Mouse (Mus musculus) hematopoietic stem cell, adult 5-6 weeks (primary cell): Measurements from ENCODE around the gene Mgp. TPM values are rescaled to one million over a fixed set of nuclear protein-coding genes. Genes with fewer than 3 reads are reported as not detected.
A peak's percentile ranks its signal among the peaks of the same experiment; 100 is the strongest.

Experiments
- ATAC-seq, 2 experiments: fragments of 125-278 bp in 1 of 2; replicated peaks in 1 of 2; 2 replicates each; pipeline ENCODE4 v1.8.0; 2016 to 2017; ENCODE audit warnings: inconsistent platforms in 2 of 2, mild to moderate bottlenecking in 2 of 2, moderate number of reproducible peaks in 2 of 2, low read depth in 1 of 2, moderate TSS enrichment in 1 of 2; ENCODE audit not compliant: low FRiP score in 2 of 2, poor library complexity in 2 of 2, severe bottlenecking in 2 of 2, insufficient read depth in 1 of 2, low TSS enrichment in 1 of 2
- total RNA-seq: library from RNA; stranded (forward); fragments of 172-1452, 232-1000 nt; gene quantifications from 2 replicates; pipeline ENCODE4 v1.2.3, GENCODE M21; 2017

Mgp gene
- total RNA-seq, 1 experiment from 2014 or later = not detected

DNA sequence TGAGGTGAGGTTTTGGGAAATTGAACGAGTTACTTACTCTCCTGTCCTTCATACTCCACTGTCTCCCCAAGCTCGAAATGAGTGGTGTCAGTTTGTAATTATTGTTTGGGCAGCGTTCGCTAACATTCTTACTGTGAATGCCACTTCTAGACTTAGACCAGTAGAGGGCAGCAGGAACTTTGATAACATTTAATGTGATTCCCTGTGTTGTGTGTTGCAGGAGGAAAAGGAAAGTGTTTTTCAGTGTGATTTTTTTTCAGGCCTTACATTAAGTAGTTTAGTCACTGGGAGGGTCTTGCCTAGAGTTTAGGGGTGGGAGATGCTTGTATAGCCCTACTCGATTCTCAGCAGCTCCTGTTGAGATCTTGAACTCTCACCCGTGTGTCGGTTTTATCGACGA, 14.6 kb downstream of the Mgp start:
- ATAC-seq = peak; percentile 27 to 54; a peak in 2 of 4 replicates

DNA sequence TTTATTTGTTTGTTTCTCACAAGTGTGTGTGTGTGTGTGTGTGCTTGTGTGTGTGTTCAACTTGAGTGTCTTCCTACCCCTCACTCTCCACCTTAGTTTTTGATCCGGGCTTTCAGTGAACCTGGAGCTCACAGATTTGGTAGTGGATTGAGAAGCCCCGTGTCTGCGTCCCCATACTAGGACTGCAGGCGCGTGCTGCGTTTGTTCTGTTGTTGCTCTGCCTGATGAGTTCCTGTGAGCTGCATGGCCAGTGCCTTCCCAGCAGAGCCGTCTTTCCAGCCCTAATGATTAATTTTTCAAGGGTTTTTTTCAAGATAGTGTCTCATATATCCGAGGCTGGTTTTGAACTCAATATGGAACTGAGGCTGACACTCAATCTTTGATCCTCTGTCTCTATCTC, 17.2 kb downstream of the Mgp start:
- no peak for ATAC-seq

DNA sequence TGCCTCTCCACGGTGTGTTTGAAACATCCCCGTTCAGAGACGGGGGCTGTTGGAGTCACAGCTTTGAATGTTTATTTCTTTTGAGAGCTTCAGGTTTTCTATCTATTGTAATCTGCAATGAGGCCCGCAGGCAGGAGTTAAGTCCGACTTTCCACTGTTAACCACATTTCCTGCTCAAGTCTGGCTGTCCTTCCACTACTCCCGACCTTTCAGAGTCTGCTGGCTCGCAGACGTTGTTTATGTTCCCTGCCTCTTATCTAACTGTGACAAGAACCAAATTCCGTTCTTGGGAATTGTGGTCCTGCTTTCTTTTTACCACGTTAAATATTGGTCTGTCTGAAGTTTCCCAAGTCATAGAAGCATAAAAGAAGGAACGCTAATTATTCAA, 17.8 kb downstream of the Mgp start:
- peak; percentile 6 to 12; a peak in 2 of 4 replicates for ATAC-seq

DNA sequence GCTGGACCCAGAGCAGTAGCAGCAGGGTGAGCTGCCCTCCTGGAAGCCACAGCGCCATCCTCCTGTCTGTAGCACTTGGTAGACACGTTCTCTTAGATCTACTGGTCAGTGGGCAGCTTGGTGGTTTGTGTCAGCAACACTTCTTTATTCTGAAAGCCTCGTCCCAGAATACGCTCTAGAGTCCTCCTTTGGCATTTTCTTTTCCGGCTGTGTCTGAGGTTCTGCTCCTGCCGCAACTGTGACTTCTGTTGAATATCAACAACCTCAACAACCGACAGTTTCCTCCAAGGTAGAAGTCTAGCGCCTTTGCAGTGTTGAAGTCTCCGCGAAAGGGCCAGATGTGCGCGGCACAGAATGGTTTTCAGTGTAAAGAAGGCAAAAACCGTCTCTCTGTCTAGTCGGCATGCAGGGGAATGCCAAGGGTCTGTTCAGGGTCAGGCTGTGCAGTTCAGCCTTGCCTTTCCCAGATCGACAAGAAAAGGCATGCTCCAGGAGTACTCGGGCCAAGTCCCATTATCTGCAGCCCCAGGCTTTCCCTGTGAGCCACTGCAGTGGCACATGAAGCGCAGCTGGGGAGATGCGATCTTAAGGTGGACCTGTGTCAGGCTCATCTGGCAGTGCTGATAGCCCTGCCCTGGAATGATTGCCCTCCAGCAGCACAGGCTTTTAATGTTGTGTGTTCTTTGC, 18.3 kb downstream of the Mgp start, which contains the start of gene Art4:
TSS of gene Art4 (minus strand) at position 548 of the 687 bp plus-strand sequence.
- peak; percentile 29 to 52 for ATAC-seq

DNA sequence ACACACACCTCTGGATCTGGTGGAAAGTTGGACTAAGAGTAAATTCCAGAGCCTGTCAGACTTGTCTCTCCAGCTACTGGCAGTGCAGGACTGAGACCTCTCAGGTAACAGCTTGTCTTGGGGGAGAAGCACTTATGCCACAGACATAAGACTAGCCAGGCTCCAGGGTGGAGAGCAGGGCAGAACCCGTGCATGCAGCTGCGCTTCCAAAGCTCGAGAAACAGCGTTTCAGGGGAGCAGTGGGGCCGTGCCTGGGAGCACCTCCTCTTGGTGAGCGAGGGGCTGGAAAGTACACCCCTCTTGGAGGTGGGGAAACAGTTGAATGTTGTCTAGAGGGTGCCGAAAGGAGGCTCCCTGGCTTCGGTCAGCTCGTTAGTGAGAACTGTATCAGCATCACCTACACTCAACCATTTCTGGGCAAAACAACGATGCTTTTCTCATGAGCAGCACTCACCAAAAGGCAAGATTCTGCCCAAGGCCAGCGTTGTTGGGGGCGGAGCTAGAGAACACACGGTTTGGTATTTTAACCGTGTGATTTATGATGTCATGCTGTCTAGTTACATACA, 19.5 kb downstream of the Mgp start:
- ATAC-seq = peak in 1 of 2 experiments; percentile 42; a peak in 2 of 4 replicates

DNA sequence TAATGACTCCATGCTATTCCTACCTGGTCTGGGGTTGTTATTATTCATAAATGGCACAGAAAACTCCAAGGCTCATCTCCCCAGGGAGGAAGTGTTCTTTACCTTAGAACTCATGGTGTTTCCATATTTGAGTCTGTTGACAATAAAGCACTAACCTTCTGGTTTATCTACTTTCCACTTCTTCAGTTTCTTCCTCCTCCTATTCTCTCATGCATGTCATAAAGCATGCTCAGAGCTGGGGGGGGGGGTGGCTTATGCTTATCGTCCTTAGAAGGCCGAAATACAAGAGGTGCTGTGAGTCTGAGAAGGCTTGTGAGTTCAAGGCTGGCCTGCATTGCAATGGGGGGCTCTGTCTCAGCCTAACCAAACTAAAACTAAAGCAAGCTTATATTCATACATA, 20.4 kb downstream of the Mgp start:
- no peak for ATAC-seq

DNA sequence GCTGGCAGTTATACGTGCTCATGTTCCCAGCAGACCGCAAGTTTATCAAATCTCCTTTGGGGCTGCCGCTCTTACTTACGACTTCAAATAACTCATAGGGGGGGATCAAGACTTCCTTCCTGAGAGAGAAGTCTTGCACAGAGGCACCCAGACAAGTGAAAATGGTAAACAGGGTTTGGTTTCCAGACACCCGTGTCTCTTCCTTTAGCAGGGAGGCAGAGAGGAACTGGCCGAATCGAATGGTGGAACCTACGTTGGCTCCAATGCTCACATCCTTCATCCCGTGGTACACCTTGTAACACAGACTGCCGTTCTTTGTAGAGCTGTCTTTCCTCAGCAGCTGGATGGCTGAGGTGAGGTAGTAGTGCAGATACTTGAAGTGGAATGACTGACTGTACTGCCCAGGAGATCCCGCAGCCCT, 21.3 kb downstream of the Mgp start:
- ATAC-seq = no peak

DNA sequence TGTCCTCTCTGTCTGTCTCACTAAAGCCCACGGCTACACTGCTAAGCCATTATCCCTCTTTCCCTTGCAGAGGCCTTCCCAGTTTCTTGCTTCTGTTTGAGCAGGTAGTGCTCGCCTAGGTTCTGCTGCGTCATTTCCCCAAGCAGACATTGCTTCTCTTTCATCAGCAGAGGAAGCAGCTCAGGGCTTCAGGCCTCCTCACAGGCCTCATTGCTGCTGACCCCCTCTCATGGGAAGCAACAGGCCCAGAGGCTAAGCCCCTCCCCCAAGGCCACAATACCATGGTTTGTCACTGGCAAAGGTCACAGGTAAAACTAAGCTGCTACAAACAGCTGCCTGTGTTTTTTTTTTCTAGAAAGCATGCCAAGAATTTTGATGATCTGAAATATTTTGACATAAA, 22.9 kb downstream of the Mgp start:
- ATAC-seq = peak in 1 of 2 experiments; percentile 27; a peak in 1 of 4 replicates

DNA sequence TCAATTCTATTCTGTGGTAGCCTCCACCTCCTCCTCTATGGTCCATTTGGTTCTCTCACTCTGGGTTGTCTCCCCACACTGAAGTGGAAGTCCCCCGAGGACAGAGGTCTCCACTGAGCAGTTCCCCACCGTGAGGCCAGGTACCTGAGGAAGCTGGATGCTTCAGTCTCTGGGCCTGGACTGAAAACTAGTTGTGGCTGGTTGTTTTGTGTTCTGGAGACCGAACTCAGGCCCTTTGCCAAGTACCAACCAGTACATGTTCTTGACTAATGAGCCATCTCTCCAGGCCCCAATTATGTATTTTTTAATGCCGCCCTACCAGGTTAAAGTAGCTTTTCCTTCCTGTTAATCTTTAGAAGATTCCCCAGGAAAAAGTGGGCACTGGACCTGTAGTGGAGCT, 23.3 kb downstream of the Mgp start:
- no peak for ATAC-seq

DNA sequence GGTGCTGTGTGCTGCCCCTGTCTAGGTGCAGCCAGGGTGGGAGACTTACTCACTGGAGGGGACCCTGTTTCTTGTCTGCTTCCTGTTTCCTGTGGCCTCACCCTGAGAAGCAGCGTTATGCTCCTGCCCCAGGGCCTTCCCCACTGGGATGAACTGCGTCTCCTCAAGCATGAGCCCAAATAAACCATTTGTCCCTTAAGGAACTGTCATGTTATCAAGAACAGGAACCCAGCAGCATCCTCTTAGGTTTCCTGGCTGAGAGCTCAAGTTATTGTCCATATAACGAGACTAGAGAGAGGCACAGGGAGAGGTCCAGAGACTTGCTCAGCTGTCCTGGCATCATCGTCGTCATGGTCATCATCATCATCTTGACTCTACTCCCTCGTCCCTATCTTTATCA, 25.4 kb downstream of the Mgp start:
- ATAC-seq = no peak

DNA sequence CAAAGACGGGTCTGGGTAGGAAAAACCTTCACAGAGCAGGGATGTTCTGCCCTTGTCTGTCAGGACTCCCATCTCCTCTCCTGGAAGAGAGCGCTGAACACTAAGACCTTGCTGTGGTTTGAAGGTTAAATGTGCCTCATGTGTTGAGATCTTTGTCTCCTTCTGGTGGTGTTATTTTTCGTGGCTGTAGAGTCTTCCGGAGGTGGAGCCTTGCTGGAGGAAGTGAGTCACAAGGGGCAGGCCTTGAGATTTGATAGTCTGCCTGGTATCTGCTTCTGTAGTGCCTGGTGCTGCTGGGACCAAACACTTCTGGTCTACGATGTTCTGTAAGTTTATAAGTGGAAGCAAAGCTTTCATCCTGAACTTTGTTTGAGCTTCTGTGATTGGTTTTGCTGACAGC, 26.7 kb downstream of the Mgp start:
- no peak for ATAC-seq

DNA sequence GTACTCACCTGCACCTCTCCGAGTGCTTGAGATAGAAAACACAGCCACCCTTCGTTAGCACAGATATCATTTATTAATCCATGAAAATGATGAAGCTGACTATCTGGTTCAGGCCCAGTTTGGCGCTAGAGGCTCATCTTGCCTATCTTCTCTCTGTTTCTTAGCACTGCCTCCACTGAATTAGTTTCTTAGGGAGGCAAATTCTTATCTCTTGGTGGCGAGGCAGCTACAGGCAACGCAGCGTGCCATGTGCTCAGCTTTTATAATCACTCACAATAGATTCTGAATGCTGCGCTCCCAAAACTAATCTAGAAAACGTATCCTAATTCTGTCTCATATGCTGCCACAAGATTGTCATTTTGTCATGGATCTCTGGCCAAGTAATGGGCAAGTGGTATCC, 27.2 kb downstream of the Mgp start:
- ATAC-seq = no peak; a peak in 1 of 4 replicates

DNA sequence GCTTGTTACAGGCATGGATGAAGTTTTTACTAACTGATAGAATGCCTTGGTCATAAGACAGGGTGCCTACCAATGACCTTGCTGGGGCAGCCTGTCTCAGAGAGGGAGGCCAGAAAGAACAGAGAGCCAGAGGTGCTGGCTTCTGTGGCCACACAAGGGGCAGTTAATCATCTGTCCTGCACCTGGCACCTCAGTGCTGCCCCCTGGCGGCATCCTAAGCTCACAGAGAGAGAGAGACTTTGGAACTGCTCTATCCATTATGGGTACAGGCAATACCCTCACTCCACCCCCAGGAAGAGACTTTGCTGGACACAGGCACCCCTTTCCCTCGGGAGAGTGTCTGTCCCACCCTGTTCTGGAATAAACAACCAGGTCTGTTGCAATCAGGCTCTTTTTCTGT, 27.8 kb downstream of the Mgp start:
- peak; percentile 67 to 73 for ATAC-seq

DNA sequence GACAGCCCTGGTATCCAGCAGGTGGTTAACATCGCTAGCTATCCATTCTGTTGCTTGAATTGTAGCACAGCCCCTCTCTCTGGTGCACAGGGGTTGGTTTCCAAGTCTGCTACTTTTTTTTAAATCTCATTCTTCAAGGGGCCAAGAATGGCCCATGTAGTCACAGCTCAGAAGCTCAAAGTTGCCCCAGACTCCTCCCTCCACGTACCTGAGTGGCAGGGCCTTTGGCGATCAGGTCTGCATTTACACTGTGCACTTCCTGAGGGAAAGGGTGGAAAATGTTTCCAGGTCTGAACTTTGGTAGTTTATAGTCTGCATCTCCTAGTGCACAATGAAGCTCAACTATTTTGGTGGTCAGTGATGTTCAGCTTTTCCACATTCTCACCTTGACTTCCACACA, 28.4 kb downstream of the Mgp start:
- no peak for ATAC-seq

DNA sequence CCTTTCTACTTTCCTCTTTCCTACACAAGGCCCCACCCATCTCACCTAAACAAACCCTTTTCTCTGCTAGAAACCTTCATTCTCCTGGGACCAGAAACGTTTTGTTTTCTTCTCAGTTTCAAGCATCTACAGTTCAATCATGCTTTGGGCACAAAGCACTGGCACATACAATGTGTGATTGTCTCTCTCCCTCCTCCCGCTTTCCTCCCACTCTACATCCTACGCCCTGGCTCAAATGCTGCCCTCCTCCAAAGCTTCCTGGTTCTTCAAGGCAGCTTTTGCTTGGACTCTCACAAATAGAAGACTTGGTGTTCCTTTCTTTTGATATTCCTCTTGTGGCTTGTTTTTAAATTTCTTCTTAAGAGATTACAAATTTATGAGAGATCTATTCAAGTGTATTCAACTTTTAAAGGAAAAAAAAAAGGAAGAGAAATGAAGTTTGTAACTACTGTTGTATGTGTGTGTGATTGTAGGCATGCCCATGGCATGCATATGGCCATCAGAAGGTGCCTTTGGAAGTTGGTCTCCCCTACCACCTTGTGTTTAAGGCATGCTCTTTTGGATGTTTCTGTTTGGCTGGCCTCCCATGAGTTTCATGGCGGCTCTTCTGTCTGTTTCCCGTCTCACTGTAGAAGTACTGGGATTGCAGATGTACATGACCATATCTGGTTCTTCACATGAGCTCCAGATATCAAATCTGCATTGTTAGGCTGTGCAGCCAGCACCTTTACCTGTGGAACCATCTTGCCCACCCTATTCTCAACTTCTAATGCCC, 29.7 kb downstream of the Mgp start:
- ATAC-seq = no peak

DNA sequence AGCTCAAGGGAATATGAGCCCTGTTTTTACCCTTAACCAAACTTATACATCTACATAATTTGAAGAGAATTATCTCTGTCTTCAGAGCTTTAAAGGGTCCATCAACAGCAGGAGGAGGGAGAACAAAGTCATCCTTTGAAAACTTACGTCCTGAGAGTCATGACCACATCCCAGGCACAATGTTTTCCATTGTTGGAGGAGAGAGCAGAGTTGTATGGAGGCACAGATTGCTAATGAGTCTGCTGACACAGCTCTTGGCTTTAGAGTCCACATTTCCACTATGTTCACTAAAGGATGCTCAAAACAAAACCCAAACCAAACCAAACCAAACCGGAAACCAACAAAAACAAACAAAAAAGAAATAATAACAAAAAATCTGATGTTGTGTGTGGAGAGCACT, 30.7 kb downstream of the Mgp start:
- no peak for ATAC-seq

DNA sequence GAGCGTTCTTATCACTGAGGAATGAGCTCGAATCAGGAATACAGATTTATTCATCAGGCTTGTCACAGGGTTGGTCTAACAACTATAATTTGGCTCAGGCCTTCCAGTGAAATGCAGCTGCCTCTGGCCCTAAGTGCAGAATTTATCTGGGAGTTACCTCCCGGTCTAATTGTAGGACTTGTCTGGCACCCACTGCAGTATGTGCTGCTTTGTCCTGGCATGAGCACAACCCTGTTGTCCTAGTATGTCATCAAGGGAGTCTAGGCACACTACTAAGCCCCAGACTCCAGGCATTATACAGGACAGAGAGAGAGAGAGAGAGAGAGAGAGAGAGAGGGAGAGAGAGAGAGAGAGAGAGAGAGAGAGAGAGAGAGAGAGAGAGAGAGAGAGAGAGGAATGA, 38.3 kb downstream of the Mgp start:
- no peak for ATAC-seq

DNA sequence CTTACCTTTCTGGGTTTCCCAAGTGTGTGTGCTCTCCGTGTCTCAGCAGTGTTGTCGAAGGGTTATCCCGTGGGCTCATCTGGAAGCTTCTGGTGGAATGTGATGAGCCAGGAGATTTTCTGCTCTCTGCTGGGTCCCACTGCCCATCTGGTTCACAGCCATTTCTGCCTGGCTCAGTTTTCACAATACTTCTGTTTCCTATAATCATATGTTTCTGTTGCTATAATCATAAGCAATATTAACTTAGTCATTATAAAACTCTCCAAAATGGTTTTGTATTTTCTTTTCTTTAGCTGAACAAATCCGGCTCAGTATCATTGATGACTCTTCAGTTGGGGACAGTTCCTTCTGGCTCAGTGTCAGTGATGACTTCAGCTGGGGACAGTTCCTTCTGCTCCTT, 40.3 kb downstream of the Mgp start, which contains the start of gene Smco3:
TSS of gene Smco3 (minus strand) at position 101 of the 400 bp plus-strand sequence.
- no peak for ATAC-seq
